Mouse (Mus musculus) heart, postnatal 0 days (tissue): ENCODE results near the gene Gm12216. TPM values are rescaled to one million over a fixed set of nuclear protein-coding genes. Genes with fewer than 3 reads are reported as not detected.

Experiments used
- ATAC-seq: fragments of 200-750 bp; cut with Nextera tagmentation; 2 replicates; pipeline ENCODE4 v1.8.0; 2017; ENCODE audit warnings: low read depth, moderate number of reproducible peaks, moderate library complexity; ENCODE audit not compliant: insufficient read depth
- DNase-seq: peaks from one replicate; pipeline ENCODE4 v3.0.0-alpha.2; 2016; ENCODE audit warnings: low spot score
- H3K27ac ChIP-seq: fragments of 300-500 bp; sonication (generic); 2 replicates; pipeline ENCODE4 v1.5.1; 2014; ENCODE audit warnings: low read depth, mild to moderate bottlenecking
- H3K27me3 ChIP-seq: fragments of 300-500 bp; sonication (generic); 2 replicates; pipeline ENCODE4 v1.6.1; 2014; ENCODE audit warnings: low read length, mixed read lengths; ENCODE audit not compliant: control insufficient read depth, insufficient read depth
- H3K36me3 ChIP-seq: fragments of 300-500 bp; sonication (generic); replicated peaks from 2 replicates; pipeline ENCODE4 v1.6.1; 2014; ENCODE audit warnings: low read length, mixed read lengths; ENCODE audit not compliant: control insufficient read depth, insufficient read depth
- H3K4me1 ChIP-seq: fragments of 300-500 bp; sonication (generic); 2 replicates; pipeline ENCODE4 v1.6.1; 2014; ENCODE audit warnings: antibody characterized with exemption; ENCODE audit not compliant: control insufficient read depth, insufficient read depth
- H3K4me2 ChIP-seq: fragments of 300-500 bp; sonication (generic); 2 replicates; pipeline ENCODE4 v1.6.1; 2014; ENCODE audit warnings: low read depth, mild to moderate bottlenecking, low read length, moderate library complexity
- H3K4me3 ChIP-seq: fragments of 300-500 bp; sonication (generic); 2 replicates; pipeline ENCODE4 v1.5.1; 2014; ENCODE audit warnings: low read depth, low read length
- H3K9ac ChIP-seq: fragments of 300-500 bp; sonication (generic); replicated peaks from 2 replicates; pipeline ENCODE4 v1.6.1; 2014; ENCODE audit warnings: low read depth, low read length, mixed read lengths
- H3K9me3 ChIP-seq: fragments of 300-500 bp; sonication (generic); replicated peaks from 2 replicates; pipeline ENCODE4 v1.6.1; 2016; ENCODE audit warnings: low read length; ENCODE audit not compliant: control insufficient read depth
- CTCF ChIP-seq: IDR thresholded peaks from 2 replicates; pipeline ENCODE4 v1.5.1; 2016; ENCODE audit warnings: antibody characterized with exemption, control low read depth, low read depth
- EP300 ChIP-seq: IDR thresholded peaks from 2 replicates; pipeline ENCODE4 v1.6.1; 2016; ENCODE audit warnings: antibody characterized with exemption, low read depth
- WGBS: fragments of 180-500 bp; shearing (Covaris S2); extraction: QIAGEN DNeasy Blood & Tissue Kit; methylation state at CpG from one replicate; pipeline ENCODE4 v1.1.7; 2014; 5-methylcytosine and 5-hydroxymethylcytosine counted together
- polyA plus RNA-seq: library from polyadenylated mRNA; unstranded; fragments of >200 nt; fragmentation: Nextera tagmentation; extraction: Ambion mirVana; gene quantifications from 2 replicates; pipeline ENCODE4 v1.2.1, GENCODE M21; 2015
- total RNA-seq: library from RNA; depleted of rRNA; stranded (reverse); fragments of >200 nt; gene quantifications from 2 replicates; pipeline ENCODE4 v1.2.3, GENCODE M21; 2014; ENCODE audit warnings: low replicate concordance

The Gm12216 gene
- total and polyA plus RNA-seq, 2 experiments from 2014 or later, result 1.6 TPM; not detected in 1

- Histone ChIP-seq H3K36me3 (no peaks in the 10 kb centered on the region), H3K4me2 (no peak overlapping the region), H3K9ac (no peak overlapping the region), H3K9me3 (no peaks in the 10 kb centered on the region), H3K27me3 (no peaks in the 10 kb centered on the region), H3K4me1 (0 out of 2 replicates have a peak, but pooled peaks cover 6% of the 10 kb centered on the region), H3K27ac (no peak overlapping the region), H3K4me3 (no peak overlapping the region)
- WGBS, result 82% methylated on average over 13 of the region's 13 CpGs
- TF ChIP-seq EP300 (no peak), CTCF (no peak)
- ATAC-seq (no peak), DNase-seq (no peak)
Observed at GRCm38 (mm10) chr11:53820516-53821170, 38.4 kb downstream of the Gm12216 start.

GRCm38 (mm10) chr11:53819511-53819910 lies 39.5 kb downstream of the Gm12216 start:
- H3K4me3 ChIP-seq, result no peak overlapping the region
- H3K4me1 ChIP-seq, result 0 out of 2 replicates have a peak, but pooled peaks cover 6% of the 10 kb centered on the region
- H3K9ac ChIP-seq, result no peak overlapping the region
- no peak for TF ChIP-seq EP300
- no peak for TF ChIP-seq CTCF
- WGBS, result 89% methylated on average over 6 of the region's 6 CpGs
- H3K27ac ChIP-seq, result no peak overlapping the region
- H3K36me3 ChIP-seq, result no peaks in the 10 kb centered on the region
- ATAC-seq (no peak), DNase-seq (no peak)
- no peaks in the 10 kb centered on the region for H3K27me3 ChIP-seq
- no peaks in the 10 kb centered on the region for H3K9me3 ChIP-seq
- H3K4me2 ChIP-seq, result no peak overlapping the region

- no peak overlapping the region for H3K27ac ChIP-seq
- H3K4me1 ChIP-seq, result peaks cover 6% of the 10 kb centered on the region; the same call in 1 of the 2 replicates
- 49% methylated on average over 6 of the region's 6 CpGs for WGBS
- DNase-seq (no peak), ATAC-seq (no peak)
- H3K9ac ChIP-seq, result no peak overlapping the region
- no peak overlapping the region for H3K4me2 ChIP-seq
- H3K36me3 ChIP-seq, result no peaks in the 10 kb centered on the region
- no peaks in the 10 kb centered on the region for H3K9me3 ChIP-seq
- TF ChIP-seq CTCF (no peak), EP300 (no peak)
- H3K27me3 ChIP-seq, result no peaks in the 10 kb centered on the region
- no peak overlapping the region for H3K4me3 ChIP-seq
Observed at GRCm38 (mm10) chr11:53818794-53819193, 40.3 kb downstream of the Gm12216 start.

GRCm38 (mm10) chr11:53816841-53817375 lies 42.1 kb downstream of the Gm12216 start:
- Histone ChIP-seq H3K4me3 (no peak overlapping the region), H3K27me3 (no peaks in the 10 kb centered on the region), H3K4me1 (peaks cover 12% of the 10 kb centered on the region; the same call in 1 of the 2 replicates), H3K4me2 (no peak overlapping the region), H3K9me3 (no peaks in the 10 kb centered on the region), H3K36me3 (no peaks in the 10 kb centered on the region), H3K27ac (no peak overlapping the region), H3K9ac (no peak overlapping the region)
- WGBS, result 83% methylated on average over 5 of the region's 5 CpGs
- ATAC-seq (no peak), DNase-seq (no peak)
- TF ChIP-seq CTCF, result no peak
- no peak for TF ChIP-seq EP300

GRCm38 (mm10) chr11:53814810-53815209 lies 44.2 kb downstream of the Gm12216 start:
- no peak for ATAC-seq

More at GRCm38 (mm10) chr11:53814810-53815209, 44.2 kb downstream of the Gm12216 start:
- no peak overlapping the region for H3K4me2 ChIP-seq
- no peak overlapping the region for H3K4me3 ChIP-seq
- H3K36me3 ChIP-seq, result no peaks in the 10 kb centered on the region
- no peak for DNase-seq
- 45% methylated on average over 3 of the region's 3 CpGs for WGBS
- TF ChIP-seq EP300 (no peak), CTCF (no peak)
- H3K27ac ChIP-seq, result no peak overlapping the region
- H3K4me1 ChIP-seq, result peaks cover 12% of the 10 kb centered on the region; the same call in 1 of the 2 replicates
- H3K9me3 ChIP-seq, result no peaks in the 10 kb centered on the region
- no peak overlapping the region for H3K9ac ChIP-seq
- no peaks in the 10 kb centered on the region for H3K27me3 ChIP-seq
